Mouse (Mus musculus) kidney, adult 2 months (tissue): Measurements from ENCODE around the gene Lgals3bp.
A peak's percentile ranks its signal among the peaks of the same experiment; 100 is the strongest.

ENCODE experiments used
- CTCF ChIP-seq: fragments of 200-500 bp; conservative IDR thresholded peaks from 2 replicates; pipeline ENCODE4 v1.5.1; 2011; ENCODE audit warnings: low read depth, mild to moderate bottlenecking, control low read depth, low read length, moderate library complexity, mixed read lengths; ENCODE audit not compliant: insufficient read depth, insufficient read length
- POLR2A ChIP-seq: fragments of 200-500 bp; IDR thresholded peaks from one replicate; pipeline ENCODE4 v1.6.1; 2011; ENCODE audit warnings: low read depth, low read length, control low read depth

DNA sequence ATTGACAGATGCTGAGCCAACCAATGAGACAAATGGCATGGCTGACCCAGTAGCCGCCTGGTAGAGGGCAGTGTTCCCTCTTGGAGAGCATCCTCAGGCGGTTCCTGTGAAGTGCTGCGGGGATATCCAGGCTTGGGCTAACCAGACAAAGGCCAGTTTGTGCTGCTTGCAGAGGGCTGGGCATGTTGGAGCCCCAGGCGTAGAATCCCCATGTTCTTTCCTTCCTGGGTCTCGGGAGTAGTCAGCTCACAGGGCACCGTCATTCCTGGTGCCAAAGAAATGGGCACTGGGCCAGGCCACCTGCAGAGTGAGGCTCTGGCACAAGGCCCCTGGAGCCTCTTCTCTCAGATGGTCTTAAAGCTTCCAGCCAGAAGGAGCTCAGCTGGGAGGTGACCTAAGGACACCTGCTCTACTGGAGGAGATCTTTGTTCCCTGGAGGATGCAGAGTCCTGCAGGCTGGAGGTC is 34.6 kb upstream of the Lgals3bp start:
- no peak for TF ChIP-seq POLR2A
- TF ChIP-seq CTCF = peak; percentile 38
